Mouse (Mus musculus): ENCODE measurements around the gene Tdgf1.

- peak; percentile 49 for TF ChIP-seq EP300 (IDR thresholded peaks at IDR 0.05; ENCODE audit: low read depth)
- no peak for TF ChIP-seq CTCF (IDR thresholded peaks at IDR 0.05; ENCODE audit: low read depth)
Measured at GRCm38 (mm10) chr9:110993281-110993709, 47.3 kb upstream of the Tdgf1 start.

All from liver, postnatal 0 days (tissue).